Mouse (Mus musculus) neural tube, embryonic 11.5 days (tissue): ENCODE results near the gene Olfr49. TPM values are rescaled to one million over a fixed set of nuclear protein-coding genes. Genes with fewer than 3 reads are reported as not detected.

Source experiments
- ATAC-seq: fragments of 200-750 bp; cut with Nextera tagmentation; 2 replicates; pipeline ENCODE4 v1.8.0; 2017; ENCODE audit warnings: moderate number of reproducible peaks, mild to moderate bottlenecking, moderate TSS enrichment, moderate library complexity; ENCODE audit not compliant: insufficient read depth, low FRiP score, low TSS enrichment
- DNase-seq: peaks from one replicate; pipeline ENCODE4 v3.0.0-alpha.2; 2015; ENCODE audit warnings: low spot score
- H3K27ac ChIP-seq: fragments of 300-500 bp; sonication (generic); 2 replicates; pipeline ENCODE4 v1.5.1; 2014; ENCODE audit warnings: low read depth, mild to moderate bottlenecking, low read length
- H3K27me3 ChIP-seq: fragments of 300-500 bp; sonication (generic); 2 replicates; pipeline ENCODE4 v1.6.1; 2014; ENCODE audit warnings: mild to moderate bottlenecking, low read length, mixed read lengths; ENCODE audit not compliant: control insufficient read depth, insufficient read depth
- H3K36me3 ChIP-seq: fragments of 300-500 bp; sonication (generic); 2 replicates; pipeline ENCODE4 v1.6.1; 2014; ENCODE audit warnings: mild to moderate bottlenecking, low read length, moderate library complexity, mixed read lengths; ENCODE audit not compliant: control insufficient read depth, insufficient read depth
- H3K4me1 ChIP-seq: fragments of 300-500 bp; sonication (generic); 2 replicates; pipeline ENCODE4 v1.6.1; 2014; ENCODE audit warnings: low read length, mixed read lengths; ENCODE audit not compliant: control insufficient read depth, insufficient read depth
- H3K4me2 ChIP-seq: fragments of 300-500 bp; sonication (generic); 2 replicates; pipeline ENCODE4 v1.6.1; 2014; ENCODE audit warnings: low read depth, mild to moderate bottlenecking, moderate library complexity
- H3K4me3 ChIP-seq: fragments of 300-500 bp; sonication (generic); 2 replicates; pipeline ENCODE4 v1.5.1; 2014; ENCODE audit warnings: low read depth, low read length
- H3K9ac ChIP-seq: fragments of 300-500 bp; sonication (generic); 2 replicates; pipeline ENCODE4 v1.6.1; 2014; ENCODE audit warnings: mild to moderate bottlenecking, low read length
- H3K9me3 ChIP-seq: fragments of 300-500 bp; sonication (generic); 2 replicates; pipeline ENCODE4 v1.6.1; 2016; ENCODE audit warnings: low read length; ENCODE audit not compliant: control insufficient read depth
- WGBS: fragments of 180-500 bp; shearing (Covaris S2); extraction: QIAGEN DNeasy Blood & Tissue Kit; methylation state at CpG from one replicate; pipeline ENCODE4 v1.1.7; 2014; 5-methylcytosine and 5-hydroxymethylcytosine counted together
- polyA plus RNA-seq: library from polyadenylated mRNA; unstranded; fragments of >200 nt; fragmentation: Nextera tagmentation; extraction: Ambion mirVana; gene quantifications from 2 replicates; pipeline ENCODE4 v1.2.1, GENCODE M21; 2014

Gene Olfr49
- polyA plus RNA-seq, 1 experiment from 2014 or later: not detected

DNA sequence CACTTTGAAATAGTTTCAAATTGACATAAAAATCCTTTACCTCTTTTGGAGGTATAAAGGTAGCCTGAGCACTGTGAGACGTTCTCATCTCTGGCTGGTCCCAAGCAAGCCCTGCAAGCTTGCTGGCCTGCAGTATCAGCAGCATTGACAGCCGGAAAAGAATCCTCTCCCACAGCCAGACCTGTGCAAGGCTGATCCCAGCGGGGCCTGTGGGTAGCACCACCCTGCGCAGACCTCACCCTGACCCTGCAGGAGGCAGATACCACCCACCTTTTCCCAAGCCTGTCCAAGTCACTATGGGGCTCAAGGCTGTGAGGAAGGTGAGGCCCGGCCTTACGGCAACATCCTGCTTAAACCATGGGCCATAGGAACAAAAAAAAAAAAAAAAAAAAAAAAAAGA is 18.8 kb downstream of the Olfr49 start:
- 80% methylated on average over 6 of the region's 6 CpGs for WGBS
- Histone ChIP-seq H3K27ac (no peak overlapping the region), H3K27me3 (no peaks in the 10 kb centered on the region), H3K4me3 (no peak overlapping the region), H3K4me1 (no peaks in the 10 kb centered on the region), H3K9me3 (no peaks in the 10 kb centered on the region), H3K36me3 (no peaks in the 10 kb centered on the region), H3K9ac (no peak overlapping the region), H3K4me2 (no peak overlapping the region)
- ATAC-seq (no peak), DNase-seq (no peak)

DNA sequence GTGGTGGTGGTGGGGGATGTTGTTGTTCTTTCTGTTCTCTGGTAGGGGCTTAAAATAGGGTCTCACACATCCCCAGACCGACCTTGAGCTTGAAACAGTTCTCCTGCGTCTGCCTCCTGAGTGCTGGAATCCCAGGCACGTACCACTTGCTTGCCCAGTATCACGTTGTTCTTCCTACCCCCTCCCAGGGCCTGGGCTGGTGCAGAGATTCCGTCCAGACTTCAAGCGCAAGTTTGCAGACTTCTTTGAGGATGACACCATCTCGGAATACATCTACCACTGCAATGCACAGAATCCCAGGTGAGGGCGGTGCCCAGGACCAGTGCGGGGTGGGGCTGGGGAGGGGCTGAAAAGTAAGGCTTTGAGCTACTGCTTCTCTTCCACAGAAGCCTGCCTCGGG is 19.6 kb downstream of the Olfr49 start:
- Histone ChIP-seq H3K27me3 (no peaks in the 10 kb centered on the region), H3K27ac (no peak overlapping the region), H3K9me3 (no peaks in the 10 kb centered on the region), H3K4me3 (no peak overlapping the region), H3K4me2 (no peak overlapping the region), H3K36me3 (no peaks in the 10 kb centered on the region), H3K4me1 (no peaks in the 10 kb centered on the region), H3K9ac (no peak overlapping the region)
- ATAC-seq: no peak
- 58% methylated on average over 10 of the region's 10 CpGs for WGBS
- DNase-seq: no peak

DNA sequence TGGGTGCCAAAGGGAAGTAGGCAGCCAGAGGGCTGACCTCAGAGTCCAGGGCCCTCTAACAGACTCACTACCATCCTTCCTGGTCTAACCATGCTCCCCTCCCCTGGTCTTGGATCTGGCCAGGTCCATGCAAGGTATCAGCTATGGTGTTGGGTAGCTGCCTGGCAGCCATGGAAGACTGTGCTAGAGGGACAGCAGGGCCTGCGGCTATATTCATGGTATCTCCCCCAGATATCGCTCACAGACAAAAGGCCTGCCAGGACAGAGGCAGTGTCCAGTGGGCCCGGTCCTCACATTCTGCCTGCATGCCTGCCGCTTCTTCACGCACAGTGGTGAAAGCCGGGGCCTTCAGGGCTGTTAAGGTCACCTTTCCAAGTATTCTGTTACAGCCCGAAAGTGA is 20.5 kb downstream of the Olfr49 start:
- no peak overlapping the region for H3K4me3 ChIP-seq
- H3K9ac ChIP-seq: no peak overlapping the region
- no peaks in the 10 kb centered on the region for H3K36me3 ChIP-seq
- H3K4me2 ChIP-seq: no peak overlapping the region
- no peak for DNase-seq
- H3K27me3 ChIP-seq: no peaks in the 10 kb centered on the region
- no peak overlapping the region for H3K27ac ChIP-seq
- ATAC-seq: no peak
- no peaks in the 10 kb centered on the region for H3K4me1 ChIP-seq
- H3K9me3 ChIP-seq: no peaks in the 10 kb centered on the region
- 92% methylated on average over 7 of the region's 7 CpGs for WGBS

GRCm38 (mm10) chr14:54263099-54263498 is 21.6 kb downstream of the Olfr49 start:
- Histone ChIP-seq H3K9me3 (no peaks in the 10 kb centered on the region), H3K4me3 (no peak overlapping the region), H3K4me2 (no peak overlapping the region), H3K27ac (no peak overlapping the region), H3K36me3 (no peaks in the 10 kb centered on the region), H3K4me1 (no peaks in the 10 kb centered on the region), H3K27me3 (no peaks in the 10 kb centered on the region), H3K9ac (no peak overlapping the region)
- 94% methylated on average over 6 of the region's 6 CpGs for WGBS
- ATAC-seq (no peak), DNase-seq (no peak)

GRCm38 (mm10) chr14:54262622-54263021 is 22.1 kb downstream of the Olfr49 start:
- no peak overlapping the region for H3K27ac ChIP-seq
- no peak overlapping the region for H3K4me2 ChIP-seq
- DNase-seq (no peak), ATAC-seq (no peak)
- H3K4me3 ChIP-seq: no peak overlapping the region
- H3K4me1 ChIP-seq: no peaks in the 10 kb centered on the region
- no peaks in the 10 kb centered on the region for H3K27me3 ChIP-seq
- H3K36me3 ChIP-seq: no peaks in the 10 kb centered on the region
- H3K9ac ChIP-seq: no peak overlapping the region
- H3K9me3 ChIP-seq: no peaks in the 10 kb centered on the region
- 91% methylated on average over 8 of the region's 8 CpGs for WGBS

- no peaks in the 10 kb centered on the region for H3K36me3 ChIP-seq
- WGBS: 86% methylated on average over 2 of the region's 2 CpGs
- no peak for ATAC-seq
These were observed 23.4 kb downstream of the Olfr49 start for GRCm38 (mm10) chr14:54261386-54261785.

GRCm38 (mm10) chr14:54260196-54260595 is 24.5 kb downstream of the Olfr49 start:
- Histone ChIP-seq H3K36me3 (no peaks in the 10 kb centered on the region), H3K9ac (no peak overlapping the region), H3K27me3 (no peaks in the 10 kb centered on the region), H3K27ac (no peak overlapping the region), H3K9me3 (no peaks in the 10 kb centered on the region), H3K4me2 (peak overlapping the region; percentile 73; the same call in 1 of the 2 replicates), H3K4me3 (no peak overlapping the region), H3K4me1 (no peaks in the 10 kb centered on the region)
- no peak for ATAC-seq
- WGBS: 71% methylated on average over 2 of the region's 2 CpGs
- no peak for DNase-seq

More at GRCm38 (mm10) chr14:54261386-54261785, 23.4 kb downstream of the Olfr49 start:
- Histone ChIP-seq H3K4me2 (no peak overlapping the region), H3K9me3 (no peaks in the 10 kb centered on the region), H3K27me3 (no peaks in the 10 kb centered on the region), H3K9ac (no peak overlapping the region), H3K4me3 (no peak overlapping the region), H3K27ac (no peak overlapping the region), H3K4me1 (no peaks in the 10 kb centered on the region)
- DNase-seq: no peak

DNA sequence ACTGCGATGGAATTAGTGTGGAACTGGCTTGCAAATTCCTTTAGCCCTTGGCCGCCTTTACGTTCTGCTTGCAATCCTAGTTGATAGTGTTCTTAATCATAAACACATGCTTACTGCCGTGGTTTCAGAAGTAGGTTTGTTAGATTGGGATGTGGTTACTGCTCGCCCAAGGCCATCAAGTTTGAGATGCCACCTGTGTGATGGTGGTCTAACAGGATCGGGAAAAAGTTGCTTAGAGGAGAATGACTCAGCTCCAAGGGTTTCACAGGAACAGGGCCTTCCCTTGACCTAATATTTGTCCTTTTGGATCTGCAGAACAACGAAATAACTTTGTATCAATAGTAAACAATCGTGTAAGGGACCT is 25.0 kb downstream of the Olfr49 start:
- Histone ChIP-seq H3K36me3 (no peaks in the 10 kb centered on the region), H3K9ac (peak overlapping the region; percentile 57), H3K4me1 (0 out of 2 replicates have a peak, but pooled peaks cover 3% of the 10 kb centered on the region), H3K9me3 (no peaks in the 10 kb centered on the region), H3K4me3 (peak overlapping the region; percentile 50), H3K27ac (no peak overlapping the region), H3K27me3 (no peaks in the 10 kb centered on the region), H3K4me2 (peak overlapping the region; percentile 73)
- ATAC-seq: no peak
- WGBS: 28% methylated on average over 8 of the region's 8 CpGs
- no peak for DNase-seq

GRCm38 (mm10) chr14:54259003-54259721 is 25.6 kb downstream of the Olfr49 start:
- Histone ChIP-seq H3K36me3 (no peaks in the 10 kb centered on the region), H3K9me3 (no peaks in the 10 kb centered on the region), H3K4me1 (0 out of 2 replicates have a peak, but pooled peaks cover 3% of the 10 kb centered on the region), H3K4me3 (peak overlapping the region; percentile 50), H3K4me2 (peak overlapping the region; percentile 73), H3K9ac (peak overlapping the region; percentile 57), H3K27me3 (no peaks in the 10 kb centered on the region), H3K27ac (no peak overlapping the region)
- WGBS: under 1% methylated on average over 35 of the region's 35 CpGs
- peak; percentile 94 for ATAC-seq
- DNase-seq: peak; percentile 90
